Mouse (Mus musculus): ENCODE measurements around the gene Hacd2. TPM values are rescaled to one million over a fixed set of nuclear protein-coding genes. Genes with fewer than 3 reads are reported as not detected.

The Hacd2 gene
- polyA plus RNA-seq, 1 experiment from 2014 or later, result 29.3 TPM

GRCm38 (mm10) chr16:34986211-34986825 lies 35.9 kb upstream of the Hacd2 start:
- H3K4me1 ChIP-seq (ENCODE audit: control insufficient read depth, insufficient read depth, low read length), result no peaks in the 10 kb centered on the region
- WGBS, result 87% methylated on average over 13 of the region's 13 CpGs
- peaks cover 2% of the 10 kb centered on the region; the same call in 1 of the 2 replicates for H3K36me3 ChIP-seq (ENCODE audit: control insufficient read depth, insufficient read depth, low read length)
- H3K27ac ChIP-seq (ENCODE audit: low read depth, low read length), result no peak overlapping the region
- no peaks in the 10 kb centered on the region for H3K9me3 ChIP-seq (ENCODE audit: control insufficient read depth, low read length)
- no peak overlapping the region for H3K4me2 ChIP-seq (ENCODE audit: low read depth)
- H3K27me3 ChIP-seq (ENCODE audit: control insufficient read depth, insufficient read depth, low read length), result no peaks in the 10 kb centered on the region
- ATAC-seq (ENCODE audit: insufficient read depth, low FRiP score, low TSS enrichment), result no peak
- no peak overlapping the region for H3K9ac ChIP-seq (ENCODE audit: low read length)
- no peak overlapping the region for H3K4me3 ChIP-seq (ENCODE audit: low read depth, low read length)
- no peak for DNase-seq (ENCODE audit: low spot score)

GRCm38 (mm10) chr16:34991365-34991764 lies 30.9 kb upstream of the Hacd2 start:
- H3K4me3 ChIP-seq (ENCODE audit: low read depth, low read length), result no peak overlapping the region
- H3K9me3 ChIP-seq (ENCODE audit: control insufficient read depth, low read length), result no peaks in the 10 kb centered on the region
- DNase-seq (ENCODE audit: low spot score) (no peak), ATAC-seq (ENCODE audit: insufficient read depth, low FRiP score, low TSS enrichment) (no peak)
- 75% methylated on average over 3 of the region's 3 CpGs for WGBS
- no peak overlapping the region for H3K9ac ChIP-seq (ENCODE audit: low read length)
- H3K36me3 ChIP-seq (ENCODE audit: control insufficient read depth, insufficient read depth, low read length), result peaks cover 2% of the 10 kb centered on the region; the same call in 1 of the 2 replicates
- no peak overlapping the region for H3K4me2 ChIP-seq (ENCODE audit: low read depth)
- H3K4me1 ChIP-seq (ENCODE audit: control insufficient read depth, insufficient read depth, low read length), result no peaks in the 10 kb centered on the region; the same call in 1 of the 2 replicates
- no peaks in the 10 kb centered on the region for H3K27me3 ChIP-seq (ENCODE audit: control insufficient read depth, insufficient read depth, low read length)
- no peak overlapping the region for H3K27ac ChIP-seq (ENCODE audit: low read depth, low read length)

GRCm38 (mm10) chr16:34992854-34993253 lies 29.4 kb upstream of the Hacd2 start:
- H3K9ac ChIP-seq (ENCODE audit: low read length), result no peak overlapping the region
- H3K9me3 ChIP-seq (ENCODE audit: control insufficient read depth, low read length), result no peaks in the 10 kb centered on the region
- no peaks in the 10 kb centered on the region for H3K27me3 ChIP-seq (ENCODE audit: control insufficient read depth, insufficient read depth, low read length)
- H3K36me3 ChIP-seq (ENCODE audit: control insufficient read depth, insufficient read depth, low read length), result no peaks in the 10 kb centered on the region
- H3K4me2 ChIP-seq (ENCODE audit: low read depth), result no peak overlapping the region
- H3K4me3 ChIP-seq (ENCODE audit: low read depth, low read length), result no peak overlapping the region
- ATAC-seq (ENCODE audit: insufficient read depth, low FRiP score, low TSS enrichment) (no peak), DNase-seq (ENCODE audit: low spot score) (no peak)
- no peak overlapping the region for H3K27ac ChIP-seq (ENCODE audit: low read depth, low read length)
- H3K4me1 ChIP-seq (ENCODE audit: control insufficient read depth, insufficient read depth, low read length), result no peaks in the 10 kb centered on the region; the same call in 1 of the 2 replicates
- WGBS, result 91% methylated on average over 5 of the region's 5 CpGs

GRCm38 (mm10) chr16:34993694-34994330 lies 28.4 kb upstream of the Hacd2 start:
- DNase-seq (ENCODE audit: low spot score) (no peak), ATAC-seq (ENCODE audit: insufficient read depth, low FRiP score, low TSS enrichment) (no peak)
- Histone ChIP-seq H3K4me1 (ENCODE audit: control insufficient read depth, insufficient read depth, low read length) (no peaks in the 10 kb centered on the region; the same call in 1 of the 2 replicates), H3K9ac (ENCODE audit: low read length) (no peak overlapping the region), H3K27me3 (ENCODE audit: control insufficient read depth, insufficient read depth, low read length) (no peaks in the 10 kb centered on the region), H3K4me3 (ENCODE audit: low read depth, low read length) (no peak overlapping the region), H3K27ac (ENCODE audit: low read depth, low read length) (no peak overlapping the region), H3K36me3 (ENCODE audit: control insufficient read depth, insufficient read depth, low read length) (no peaks in the 10 kb centered on the region), H3K4me2 (ENCODE audit: low read depth) (no peak overlapping the region), H3K9me3 (ENCODE audit: control insufficient read depth, low read length) (no peaks in the 10 kb centered on the region)
- 87% methylated on average over 10 of the region's 10 CpGs for WGBS

GRCm38 (mm10) chr16:34994641-34995141 lies 27.5 kb upstream of the Hacd2 start:
- Histone ChIP-seq H3K4me2 (ENCODE audit: low read depth) (no peak overlapping the region), H3K36me3 (ENCODE audit: control insufficient read depth, insufficient read depth, low read length) (no peaks in the 10 kb centered on the region), H3K27ac (ENCODE audit: low read depth, low read length) (no peak overlapping the region), H3K9ac (ENCODE audit: low read length) (no peak overlapping the region), H3K4me3 (ENCODE audit: low read depth, low read length) (no peak overlapping the region), H3K9me3 (ENCODE audit: control insufficient read depth, low read length) (no peaks in the 10 kb centered on the region), H3K27me3 (ENCODE audit: control insufficient read depth, insufficient read depth, low read length) (no peaks in the 10 kb centered on the region), H3K4me1 (ENCODE audit: control insufficient read depth, insufficient read depth, low read length) (no peaks in the 10 kb centered on the region; the same call in 1 of the 2 replicates)
- WGBS, result 50% methylated on average over 9 of the region's 9 CpGs
- ATAC-seq (ENCODE audit: insufficient read depth, low FRiP score, low TSS enrichment), result no peak
- DNase-seq (ENCODE audit: low spot score), result no peak

GRCm38 (mm10) chr16:34996133-34996532 lies 26.1 kb upstream of the Hacd2 start:
- DNase-seq (ENCODE audit: low spot score), result no peak
- no peaks in the 10 kb centered on the region for H3K36me3 ChIP-seq (ENCODE audit: control insufficient read depth, insufficient read depth, low read length)
- H3K9ac ChIP-seq (ENCODE audit: low read length), result no peak overlapping the region
- WGBS, result 72% methylated on average over 5 of the region's 5 CpGs
- H3K4me2 ChIP-seq (ENCODE audit: low read depth), result no peak overlapping the region
- H3K27me3 ChIP-seq (ENCODE audit: control insufficient read depth, insufficient read depth, low read length), result no peaks in the 10 kb centered on the region
- H3K4me1 ChIP-seq (ENCODE audit: control insufficient read depth, insufficient read depth, low read length), result peaks cover 4% of the 10 kb centered on the region
- ATAC-seq (ENCODE audit: insufficient read depth, low FRiP score, low TSS enrichment), result no peak
- H3K9me3 ChIP-seq (ENCODE audit: control insufficient read depth, low read length), result no peaks in the 10 kb centered on the region
- H3K27ac ChIP-seq (ENCODE audit: low read depth, low read length), result no peak overlapping the region
- no peak overlapping the region for H3K4me3 ChIP-seq (ENCODE audit: low read depth, low read length)

GRCm38 (mm10) chr16:34997052-34997451 lies 25.2 kb upstream of the Hacd2 start:
- peaks cover 6% of the 10 kb centered on the region for H3K4me1 ChIP-seq (ENCODE audit: control insufficient read depth, insufficient read depth, low read length)
- no peak overlapping the region for H3K27ac ChIP-seq (ENCODE audit: low read depth, low read length)
- no peaks in the 10 kb centered on the region for H3K9me3 ChIP-seq (ENCODE audit: control insufficient read depth, low read length)
- DNase-seq (ENCODE audit: low spot score) (no peak), ATAC-seq (ENCODE audit: insufficient read depth, low FRiP score, low TSS enrichment) (no peak)
- WGBS, result 68% methylated on average over 4 of the region's 4 CpGs
- H3K36me3 ChIP-seq (ENCODE audit: control insufficient read depth, insufficient read depth, low read length), result no peaks in the 10 kb centered on the region
- H3K4me3 ChIP-seq (ENCODE audit: low read depth, low read length), result no peak overlapping the region
- H3K27me3 ChIP-seq (ENCODE audit: control insufficient read depth, insufficient read depth, low read length), result no peaks in the 10 kb centered on the region
- H3K9ac ChIP-seq (ENCODE audit: low read length), result no peak overlapping the region
- no peak overlapping the region for H3K4me2 ChIP-seq (ENCODE audit: low read depth)

- Histone ChIP-seq H3K36me3 (ENCODE audit: control insufficient read depth, insufficient read depth, low read length) (no peaks in the 10 kb centered on the region), H3K9me3 (ENCODE audit: control insufficient read depth, low read length) (no peaks in the 10 kb centered on the region), H3K27ac (ENCODE audit: low read depth, low read length) (no peak overlapping the region), H3K4me1 (ENCODE audit: control insufficient read depth, insufficient read depth, low read length) (peaks cover 6% of the 10 kb centered on the region), H3K27me3 (ENCODE audit: control insufficient read depth, insufficient read depth, low read length) (no peaks in the 10 kb centered on the region), H3K9ac (ENCODE audit: low read length) (no peak overlapping the region), H3K4me3 (ENCODE audit: low read depth, low read length) (no peak overlapping the region), H3K4me2 (ENCODE audit: low read depth) (no peak overlapping the region)
- DNase-seq (ENCODE audit: low spot score), result no peak
- ATAC-seq (ENCODE audit: insufficient read depth, low FRiP score, low TSS enrichment), result no peak
- 79% methylated on average over 10 of the region's 10 CpGs for WGBS
Measured at GRCm38 (mm10) chr16:34997576-34997975, 24.7 kb upstream of the Hacd2 start.

- Histone ChIP-seq H3K4me3 (ENCODE audit: low read depth, low read length) (no peak overlapping the region), H3K9ac (ENCODE audit: low read length) (no peak overlapping the region), H3K4me2 (ENCODE audit: low read depth) (no peak overlapping the region), H3K4me1 (ENCODE audit: control insufficient read depth, insufficient read depth, low read length) (peaks cover 6% of the 10 kb centered on the region), H3K9me3 (ENCODE audit: control insufficient read depth, low read length) (no peaks in the 10 kb centered on the region), H3K27ac (ENCODE audit: low read depth, low read length) (no peak overlapping the region), H3K36me3 (ENCODE audit: control insufficient read depth, insufficient read depth, low read length) (no peaks in the 10 kb centered on the region), H3K27me3 (ENCODE audit: control insufficient read depth, insufficient read depth, low read length) (no peaks in the 10 kb centered on the region)
- DNase-seq (ENCODE audit: low spot score) (no peak), ATAC-seq (ENCODE audit: insufficient read depth, low FRiP score, low TSS enrichment) (no peak)
- WGBS, result 90% methylated on average over 3 of the region's 3 CpGs
Measured at GRCm38 (mm10) chr16:34999016-34999415, 23.2 kb upstream of the Hacd2 start.

Measured in neural tube, embryonic 11.5 days (tissue).